Comparison of ENCODE assay signal across 16 mouse cellular contexts in genomic region chr13:58790741-58791140, GRCm38 (mm10).
"Had no signal": no experiment of that assay in that cellular context is flagged by ENCODE, and none has a peak within 500 bp of the region (broad histone marks: within the 10 kb centered on the region; RNA-seq: fewer than 3 reads in every experiment).

No protein-coding gene starts in this region.

- DNase-seq: retina, postnatal 1 day; right cerebral cortex, adult 18-20 months; right cerebral cortex, postnatal 14 days; right cerebral cortex, postnatal 25 days; right cerebral cortex, postnatal 4 days; spleen, adult 18-20 months; thymus, adult 18-20 months; thymus, adult 2 months; thymus, postnatal 14 days; thymus, postnatal 25 days; thymus, postnatal 36 days; thymus, postnatal 4 days had no signal

- H3K4me1 ChIP-seq: neural tube, embryonic 13.5 days; neural tube, embryonic 15.5 days; stomach, embryonic 15.5 days had no signal

- H3K4me2 ChIP-seq: neural tube, embryonic 13.5 days; neural tube, embryonic 15.5 days; stomach, embryonic 15.5 days had no signal

- H3K9ac ChIP-seq: neural tube, embryonic 13.5 days; neural tube, embryonic 15.5 days; stomach, embryonic 15.5 days had no signal

- H3K4me3 ChIP-seq: neural tube, embryonic 13.5 days; neural tube, embryonic 15.5 days; stomach, embryonic 15.5 days had no signal

- H3K27me3 ChIP-seq: neural tube, embryonic 13.5 days; neural tube, embryonic 15.5 days; stomach, embryonic 15.5 days had no signal

- H3K36me3 ChIP-seq: neural tube, embryonic 13.5 days; neural tube, embryonic 15.5 days; stomach, embryonic 15.5 days had no signal

- H3K9me3 ChIP-seq: neural tube, embryonic 15.5 days; stomach, embryonic 15.5 days had no signal

- H3K27ac ChIP-seq: neural tube, embryonic 13.5 days; neural tube, embryonic 15.5 days; stomach, embryonic 15.5 days; stomach, postnatal 0 days had no signal
